ENCODE assay signal across 22 mouse cellular contexts in genomic region chr8:66771111-66771510, GRCm38 (mm10).
DNase-seq lines count a peak whose midpoint lies in the region; ATAC-seq lines count a peak whose summit lies in the region.
"Had no signal": no experiment of that assay in that cellular context is flagged by ENCODE, and none has a peak within 500 bp of the region (broad histone marks: within the 10 kb centered on the region; RNA-seq: fewer than 3 reads in every experiment).

No protein-coding gene starts in this region.

- DNase-seq in forebrain, embryonic 11.5 days (ENCODE audit: low spot score), result no peak
- DNase-seq in frontal cortex, postnatal 36 days (ENCODE audit: low spot score in 2 of 2), result peak; percentile 30 to 56
- no peak for DNase-seq in frontal cortex, postnatal 14 days (ENCODE audit: low spot score in 2 of 2)
- peak; percentile 20 to 61 for DNase-seq in left cerebral cortex, postnatal 25 days (ENCODE audit: low spot score in 2 of 2)
- DNase-seq in left cerebral cortex, postnatal 14 days (ENCODE audit: low spot score in 2 of 2), result no peak
- DNase-seq in lung, postnatal 14 days, result no peak
- DNase-seq: adrenal gland, adult 8-10 months; adrenal gland, postnatal 36 days; B cell, adult 2 months; cerebellum, adult 11-12 months; cerebellum, adult 9-10 months; cerebellum, postnatal 25 days; gastrocnemius, postnatal 10 days; heart, adult 2 months; heart, postnatal 36 days had no signal

- no peak overlapping the region for H3K4me3 ChIP-seq in forebrain, embryonic 12.5 days (replicated peaks)
- H3K4me3 ChIP-seq in forebrain, embryonic 11.5 days (ENCODE audit: low read depth, low read length), result no peak overlapping the region
- H3K4me3 ChIP-seq: embryonic facial prominence, embryonic 12.5 days; heart, adult 2 months; heart, embryonic 12.5 days; hindbrain, embryonic 15.5 days had no signal

- 89% methylated on average over 4 of the region's 4 CpGs for WGBS in forebrain, embryonic 12.5 days
- 90% methylated on average over 4 of the region's 4 CpGs for WGBS in forebrain, embryonic 11.5 days

- no peaks in the 10 kb centered on the region for H3K9me3 ChIP-seq in forebrain, embryonic 12.5 days
- no peaks in the 10 kb centered on the region for H3K9me3 ChIP-seq in forebrain, embryonic 11.5 days (ENCODE audit: control insufficient read depth, low read length)
- H3K9me3 ChIP-seq: embryonic facial prominence, embryonic 12.5 days; G1E; heart, embryonic 12.5 days; hindbrain, embryonic 15.5 days had no signal

- no peak overlapping the region for H3K4me2 ChIP-seq in forebrain, embryonic 12.5 days
- no peak overlapping the region for H3K4me2 ChIP-seq in forebrain, embryonic 11.5 days (ENCODE audit: low read depth, low read length, severe bottlenecking)
- H3K4me2 ChIP-seq: embryonic facial prominence, embryonic 12.5 days; heart, embryonic 12.5 days; hindbrain, embryonic 15.5 days had no signal

- no peak overlapping the region for H3K27ac ChIP-seq in forebrain, embryonic 12.5 days
- H3K27ac ChIP-seq in forebrain, embryonic 11.5 days (ENCODE audit: low read depth, low read length), result no peak overlapping the region
- H3K27ac ChIP-seq: embryonic facial prominence, embryonic 12.5 days; heart, adult 2 months; hindbrain, embryonic 15.5 days had no signal

- ATAC-seq in forebrain, embryonic 12.5 days (ENCODE audit: low FRiP score), result 0 out of 2 replicates have a peak, but pooled peaks have one; percentile 27
- no peak for ATAC-seq in forebrain, embryonic 11.5 days (replicated peaks; ENCODE audit: low FRiP score)
- ATAC-seq: CD4-positive, CD25-positive, alpha-beta regulatory T cell, adult 4 months; intestine, embryonic 16.5 days had no signal

- no peaks in the 10 kb centered on the region for H3K27me3 ChIP-seq in forebrain, embryonic 12.5 days
- no peaks in the 10 kb centered on the region for H3K27me3 ChIP-seq in forebrain, embryonic 11.5 days (ENCODE audit: control insufficient read depth, insufficient read depth, low read length)
- H3K27me3 ChIP-seq: embryonic facial prominence, embryonic 12.5 days; heart, embryonic 12.5 days; hindbrain, embryonic 15.5 days had no signal

- H3K36me3 ChIP-seq in forebrain, embryonic 12.5 days (replicated peaks), result no peaks in the 10 kb centered on the region
- H3K36me3 ChIP-seq in forebrain, embryonic 11.5 days (ENCODE audit: control insufficient read depth, insufficient read depth, low read length), result no peaks in the 10 kb centered on the region
- H3K36me3 ChIP-seq: embryonic facial prominence, embryonic 12.5 days; G1E; heart, embryonic 12.5 days; hindbrain, embryonic 15.5 days had no signal

- intact Hi-C loops in left cerebral cortex, postnatal 25 days (cut with DNase I), result no loop called here
- intact Hi-C loops in left cerebral cortex, postnatal 14 days (cut with DNase I), result no loop called here

- H3K4me1 ChIP-seq in forebrain, embryonic 12.5 days, result no peaks in the 10 kb centered on the region
- no peaks in the 10 kb centered on the region for H3K4me1 ChIP-seq in forebrain, embryonic 11.5 days (replicated peaks; ENCODE audit: control insufficient read depth, insufficient read depth, low read length)
- H3K4me1 ChIP-seq: embryonic facial prominence, embryonic 12.5 days; hindbrain, embryonic 15.5 days had no signal

- no peak overlapping the region for H3K9ac ChIP-seq in forebrain, embryonic 12.5 days
- H3K9ac ChIP-seq in forebrain, embryonic 11.5 days (ENCODE audit: low read length), result no peak overlapping the region
- H3K9ac ChIP-seq: embryonic facial prominence, embryonic 12.5 days; heart, embryonic 12.5 days; hindbrain, embryonic 15.5 days had no signal

Comparison
In these comparisons a context has a peak if more than half of its experiments do, and no peak if none do; other contexts are left out.
1. DNase-seq: peak in frontal cortex, postnatal 36 days (2 of 2) and left cerebral cortex, postnatal 25 days (2 of 2); none in forebrain, embryonic 11.5 days (single experiment), frontal cortex, postnatal 14 days (0 of 2), left cerebral cortex, postnatal 14 days (0 of 2) and lung, postnatal 14 days (single experiment).